Mouse (Mus musculus) midbrain, embryonic 14.5 days (tissue): ENCODE results near the gene Fgfr2. TPM values are rescaled to one million over a fixed set of nuclear protein-coding genes. Genes with fewer than 3 reads are reported as not detected.
A peak's percentile ranks its signal among the peaks of the same experiment; 100 is the strongest.

ENCODE experiments used
- ATAC-seq: fragments of 200-750 bp; cut with Nextera tagmentation; 2 replicates; pipeline ENCODE4 v1.8.0; 2017; ENCODE audit warnings: moderate number of reproducible peaks, moderate library complexity; ENCODE audit not compliant: low FRiP score, low TSS enrichment
- DNase-seq: peaks from one replicate; pipeline ENCODE4 v3.0.0-alpha.2; 2015
- H3K27ac ChIP-seq: fragments of 300-500 bp; sonication (generic); replicated peaks from 2 replicates; pipeline ENCODE4 v1.5.1; 2014; ENCODE audit warnings: mild to moderate bottlenecking, low read depth, low read length, moderate library complexity
- H3K27me3 ChIP-seq: fragments of 300-500 bp; sonication (generic); 2 replicates; pipeline ENCODE4 v1.6.1; 2014; ENCODE audit warnings: low read length, control low read depth, mixed read lengths; ENCODE audit not compliant: control insufficient read depth, insufficient read depth
- H3K36me3 ChIP-seq: fragments of 300-500 bp; sonication (generic); 2 replicates; pipeline ENCODE4 v1.6.1; 2014; ENCODE audit warnings: low read length, control low read depth; ENCODE audit not compliant: control insufficient read depth, insufficient read depth
- H3K4me1 ChIP-seq: fragments of 300-500 bp; sonication (generic); 2 replicates; pipeline ENCODE4 v1.6.1; 2014; ENCODE audit warnings: mild to moderate bottlenecking, antibody characterized with exemption, low read length, control low read depth; ENCODE audit not compliant: control insufficient read depth, insufficient read depth
- H3K4me2 ChIP-seq: fragments of 300-500 bp; sonication (generic); 2 replicates; pipeline ENCODE4 v1.6.1; 2014; ENCODE audit warnings: mild to moderate bottlenecking, low read length, moderate library complexity
- H3K4me3 ChIP-seq: fragments of 300-500 bp; sonication (generic); replicated peaks from 2 replicates; pipeline ENCODE4 v1.5.1; 2014; ENCODE audit warnings: low read depth, low read length
- H3K9ac ChIP-seq: fragments of 300-500 bp; sonication (generic); replicated peaks from 2 replicates; pipeline ENCODE4 v1.6.1; 2014; ENCODE audit warnings: mild to moderate bottlenecking, low read length, moderate library complexity
- H3K9me3 ChIP-seq: fragments of 300-500 bp; sonication (generic); 2 replicates; pipeline ENCODE4 v1.6.1; 2016; ENCODE audit warnings: low read length, control low read depth, mixed read lengths; ENCODE audit not compliant: control insufficient read depth
- WGBS: fragments of 180-500 bp; shearing (Covaris S2); extraction: QIAGEN DNeasy Blood & Tissue Kit; methylation state at CpG from one replicate; pipeline ENCODE4 v1.1.7; 2014; 5-methylcytosine and 5-hydroxymethylcytosine counted together
- polyA plus RNA-seq: library from polyadenylated mRNA; unstranded; fragments of >200 nt; fragmentation: Nextera tagmentation; extraction: Ambion mirVana; gene quantifications from 2 replicates; pipeline ENCODE4 v1.2.1, GENCODE M21; 2014

Gene Fgfr2
- polyA plus RNA-seq, 1 experiment from 2014 or later = 28.1 TPM

GRCm38 (mm10) chr7:130631553-130632378, 2491.4 kb downstream of the Fgfr2 start:
- WGBS = 62% methylated on average over 22 of the region's 22 CpGs
- no peaks in the 10 kb centered on the region for H3K4me1 ChIP-seq
- peak; percentile 67 for DNase-seq

DNA sequence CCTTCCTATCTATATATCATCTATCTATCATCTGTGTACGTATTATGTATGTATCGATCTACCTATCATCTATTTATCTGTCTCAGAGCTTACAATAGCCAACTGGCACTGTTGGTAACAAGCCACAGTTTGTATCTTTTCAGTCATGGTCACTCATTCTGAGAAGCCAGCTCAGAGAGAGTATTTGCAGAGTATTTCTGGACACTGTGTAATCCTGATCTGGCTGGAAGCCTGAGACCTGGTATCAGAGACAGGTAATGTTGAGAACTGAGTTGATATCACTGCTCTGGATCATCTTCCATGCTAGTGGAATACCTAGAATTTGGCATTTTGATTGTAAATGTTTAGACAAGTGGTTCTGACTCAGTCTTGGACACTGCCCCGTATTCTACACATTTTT, 2492.2 kb downstream of the Fgfr2 start:
- H3K9ac ChIP-seq = no peak overlapping the region
- H3K36me3 ChIP-seq = no peaks in the 10 kb centered on the region
- no peak overlapping the region for H3K27ac ChIP-seq
- no peaks in the 10 kb centered on the region for H3K4me1 ChIP-seq
- DNase-seq = no peak
- H3K27me3 ChIP-seq = no peaks in the 10 kb centered on the region
- H3K9me3 ChIP-seq = no peaks in the 10 kb centered on the region
- H3K4me2 ChIP-seq = no peak overlapping the region
- WGBS = 89% methylated on average over 3 of the region's 3 CpGs
- no peak for ATAC-seq
- H3K4me3 ChIP-seq = no peak overlapping the region

More at GRCm38 (mm10) chr7:130631553-130632378, 2491.4 kb downstream of the Fgfr2 start:
- Histone ChIP-seq H3K4me2 (no peak overlapping the region), H3K4me3 (no peak overlapping the region), H3K9me3 (no peaks in the 10 kb centered on the region), H3K27ac (no peak overlapping the region), H3K27me3 (no peaks in the 10 kb centered on the region), H3K36me3 (no peaks in the 10 kb centered on the region), H3K9ac (no peak overlapping the region)
- ATAC-seq = no peak

DNA sequence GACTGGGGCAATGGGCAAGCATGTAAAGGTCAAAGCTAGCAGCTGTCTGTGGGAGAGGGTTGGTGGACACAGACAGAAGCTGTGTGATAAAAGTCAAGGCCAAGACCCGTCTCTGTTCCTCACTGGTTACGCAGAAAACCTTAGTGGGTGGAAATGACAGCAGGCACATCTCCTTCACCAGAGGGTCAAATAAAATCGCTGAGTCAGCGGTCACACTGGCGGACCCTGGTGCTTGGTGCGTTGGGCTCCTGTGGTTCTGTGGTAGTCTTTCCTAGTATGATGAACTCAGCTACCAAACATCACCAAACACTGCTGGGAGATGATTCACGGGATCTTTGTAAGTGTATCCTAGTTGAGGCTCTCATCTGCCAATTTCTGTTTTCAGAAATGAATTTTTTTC, 2493.2 kb downstream of the Fgfr2 start:
- H3K4me1 ChIP-seq = no peaks in the 10 kb centered on the region
- H3K36me3 ChIP-seq = no peaks in the 10 kb centered on the region
- H3K4me3 ChIP-seq = no peak overlapping the region
- ATAC-seq = no peak
- no peaks in the 10 kb centered on the region for H3K27me3 ChIP-seq
- no peak for DNase-seq
- WGBS = 95% methylated on average over 7 of the region's 7 CpGs
- no peak overlapping the region for H3K27ac ChIP-seq
- H3K9me3 ChIP-seq = no peaks in the 10 kb centered on the region
- no peak overlapping the region for H3K9ac ChIP-seq
- no peak overlapping the region for H3K4me2 ChIP-seq

DNA sequence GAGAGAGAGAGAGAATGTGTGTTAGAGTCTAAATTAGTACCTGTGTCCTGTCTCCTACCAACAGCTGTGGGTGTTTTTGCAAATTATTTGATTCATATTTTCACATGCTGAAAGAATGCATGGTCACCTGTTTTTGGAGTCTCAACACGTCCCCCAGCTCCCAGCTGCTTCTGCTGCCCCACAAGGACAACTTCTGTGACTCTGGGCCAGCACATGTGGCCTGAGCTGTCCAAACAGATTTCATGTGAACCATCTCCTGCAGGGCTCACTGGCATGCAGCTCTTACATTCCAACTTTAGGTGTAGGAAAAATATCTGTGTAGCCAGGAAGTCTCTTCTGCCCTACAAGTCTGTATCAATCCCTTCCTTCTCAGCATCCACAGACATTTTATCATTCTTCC, 2494.5 kb downstream of the Fgfr2 start:
- WGBS = 62% methylated on average over 1 of the region's 1 CpGs
- no peak overlapping the region for H3K4me3 ChIP-seq
- H3K27ac ChIP-seq = no peak overlapping the region
- no peaks in the 10 kb centered on the region for H3K9me3 ChIP-seq
- H3K9ac ChIP-seq = no peak overlapping the region
- ATAC-seq (no peak), DNase-seq (no peak)
- H3K36me3 ChIP-seq = no peaks in the 10 kb centered on the region
- H3K27me3 ChIP-seq = no peaks in the 10 kb centered on the region
- H3K4me2 ChIP-seq = no peak overlapping the region
- no peaks in the 10 kb centered on the region for H3K4me1 ChIP-seq

- DNase-seq (no peak), ATAC-seq (no peak)
- Histone ChIP-seq H3K9ac (no peak overlapping the region), H3K4me3 (no peak overlapping the region), H3K4me1 (no peaks in the 10 kb centered on the region), H3K27me3 (no peaks in the 10 kb centered on the region), H3K9me3 (no peaks in the 10 kb centered on the region), H3K36me3 (no peaks in the 10 kb centered on the region), H3K4me2 (no peak overlapping the region), H3K27ac (no peak overlapping the region)
- 81% methylated on average over 7 of the region's 7 CpGs for WGBS
These were observed 2497.8 kb downstream of the Fgfr2 start for GRCm38 (mm10) chr7:130625361-130625760.

DNA sequence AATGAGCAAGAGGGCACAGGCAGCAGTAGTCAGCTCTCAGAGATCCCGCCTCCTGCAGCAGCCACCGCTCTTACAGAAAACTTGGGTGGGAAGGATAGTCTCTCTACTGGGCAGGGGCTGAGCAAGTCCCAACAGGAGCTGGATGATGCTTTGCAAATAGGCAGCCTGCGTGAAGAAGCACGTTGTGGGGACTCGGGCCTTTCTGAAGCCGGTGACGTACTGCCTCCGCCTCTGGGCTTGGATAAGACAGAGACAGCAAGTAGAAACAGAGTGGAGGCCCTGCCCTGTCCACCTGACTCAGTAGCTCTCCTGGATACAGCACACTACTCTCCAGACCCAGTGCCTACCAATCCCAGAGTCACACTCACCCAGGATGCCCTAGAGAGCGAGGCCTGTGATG, 2498.9 kb downstream of the Fgfr2 start:
- no peak for DNase-seq
- ATAC-seq = no peak
- no peak overlapping the region for H3K4me2 ChIP-seq
- H3K4me3 ChIP-seq = no peak overlapping the region
- no peaks in the 10 kb centered on the region for H3K36me3 ChIP-seq
- H3K9ac ChIP-seq = no peak overlapping the region
- no peaks in the 10 kb centered on the region for H3K27me3 ChIP-seq
- H3K4me1 ChIP-seq = no peaks in the 10 kb centered on the region
- H3K27ac ChIP-seq = no peak overlapping the region
- H3K9me3 ChIP-seq = no peaks in the 10 kb centered on the region
- WGBS = 88% methylated on average over 9 of the region's 9 CpGs

- WGBS = 89% methylated on average over 4 of the region's 4 CpGs
- ATAC-seq = no peak
These were observed 2500.8 kb downstream of the Fgfr2 start for GRCm38 (mm10) chr7:130622359-130622758.

DNA sequence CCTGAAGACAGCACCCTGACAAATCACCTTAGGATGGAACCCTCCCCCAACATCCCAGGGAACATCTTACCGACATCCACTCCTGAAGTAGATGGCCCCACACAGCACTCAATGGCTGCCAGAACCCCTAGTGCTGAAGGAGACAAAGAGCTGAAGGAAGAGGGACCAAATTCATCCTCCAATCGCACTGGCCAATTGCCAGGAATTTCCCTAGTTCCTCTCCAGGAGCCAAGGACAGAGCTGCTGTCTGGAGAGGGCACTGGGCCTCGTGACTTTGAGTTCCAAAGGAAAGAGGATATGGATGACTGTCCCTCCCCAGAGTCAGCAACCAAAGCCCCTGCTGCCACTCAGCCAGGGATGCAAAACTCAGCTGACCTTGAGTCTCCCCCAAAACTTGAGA, 2501.2 kb downstream of the Fgfr2 start:
- Histone ChIP-seq H3K4me3 (no peak overlapping the region), H3K27me3 (no peaks in the 10 kb centered on the region), H3K9me3 (no peaks in the 10 kb centered on the region), H3K4me2 (no peak overlapping the region), H3K4me1 (no peaks in the 10 kb centered on the region), H3K36me3 (no peaks in the 10 kb centered on the region), H3K9ac (no peak overlapping the region), H3K27ac (no peak overlapping the region)
- DNase-seq (no peak), ATAC-seq (no peak)
- WGBS = 66% methylated on average over 3 of the region's 3 CpGs

More at GRCm38 (mm10) chr7:130622359-130622758, 2500.8 kb downstream of the Fgfr2 start:
- Histone ChIP-seq H3K4me1 (no peaks in the 10 kb centered on the region), H3K4me2 (no peak overlapping the region), H3K36me3 (no peaks in the 10 kb centered on the region), H3K27me3 (no peaks in the 10 kb centered on the region), H3K9me3 (no peaks in the 10 kb centered on the region), H3K27ac (no peak overlapping the region), H3K4me3 (no peak overlapping the region), H3K9ac (no peak overlapping the region)
- DNase-seq = no peak

DNA sequence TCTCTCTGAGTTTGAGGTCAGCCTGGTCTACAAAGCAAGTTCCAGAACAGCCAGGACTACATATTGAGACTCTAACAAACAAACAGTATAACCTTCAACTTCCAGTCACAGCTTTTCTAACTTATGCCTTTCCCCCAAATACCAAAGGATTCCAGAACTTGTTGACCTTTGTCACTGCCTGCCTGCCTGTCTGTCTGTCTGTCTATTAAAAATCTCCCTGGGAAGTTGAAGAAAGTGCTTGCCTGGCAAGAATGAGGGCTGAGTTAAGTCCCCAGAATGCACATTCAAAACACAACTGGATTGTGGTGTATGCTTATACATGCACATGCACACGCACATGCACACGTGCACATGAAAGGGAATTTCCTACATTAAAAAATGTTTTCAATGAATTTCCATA, 2502.1 kb downstream of the Fgfr2 start:
- H3K4me2 ChIP-seq = no peak overlapping the region
- H3K9me3 ChIP-seq = no peaks in the 10 kb centered on the region
- H3K9ac ChIP-seq = no peak overlapping the region
- ATAC-seq (no peak), DNase-seq (no peak)
- no peak overlapping the region for H3K27ac ChIP-seq
- WGBS = 97% methylated on average over 2 of the region's 2 CpGs
- H3K4me1 ChIP-seq = no peaks in the 10 kb centered on the region
- H3K27me3 ChIP-seq = no peaks in the 10 kb centered on the region
- H3K36me3 ChIP-seq = no peaks in the 10 kb centered on the region
- no peak overlapping the region for H3K4me3 ChIP-seq
